Mouse (Mus musculus) central nervous system, embryonic 11.5 days (tissue): ENCODE data around the gene Fntb. TPM values are rescaled to one million over a fixed set of nuclear protein-coding genes. Genes with fewer than 3 reads are reported as not detected.

Source experiments
- polyA plus RNA-seq: library from polyadenylated mRNA; depleted of rRNA; stranded (reverse); fragments of >200 nt; gene quantifications from 2 replicates; pipeline ENCODE4 v1.2.3, GENCODE M21; 2012; rRNA removed

Fntb gene
- 24.7 and 30.6 TPM in 2 replicates for polyA plus RNA-seq

GRCm38 (mm10) chr12:76765354-76765851 lies at the start of gene Fntb, which contains the start of gene Churc1:
Gene Fntb, plus strand, starts transcription at chr12:76765589.
Gene Churc1, plus strand, starts transcription at chr12:76765538.

GRCm38 (mm10) chr12:76795350-76795749 lies 30.0 kb downstream of the Fntb start, which contains the start of gene Gpx2:
Gene Gpx2, minus strand, starts transcription at chr12:76795554.

DNA sequence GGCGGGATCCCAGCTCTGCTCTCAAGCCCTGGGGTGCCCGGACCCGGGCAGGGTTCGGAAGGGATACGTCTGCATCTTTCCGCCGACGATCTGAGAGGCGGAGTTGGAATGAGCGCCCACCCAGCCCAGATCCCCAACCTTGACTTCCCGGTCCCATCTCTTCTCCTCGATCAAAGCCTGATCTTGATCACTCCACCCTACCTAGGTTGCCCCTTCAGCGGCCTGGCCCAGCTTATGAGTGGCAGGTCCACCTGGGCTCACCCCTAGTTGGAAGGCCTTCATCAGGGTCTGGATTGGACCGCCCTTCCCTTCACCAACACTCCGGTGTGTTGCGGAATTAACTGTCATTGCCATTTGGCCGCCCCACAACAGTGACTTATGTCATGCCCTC lies 57.3 kb downstream of the Fntb start, which contains the start of gene Rab15:
Gene Rab15, minus strand, starts transcription at position 258 of the 391 bp plus-strand sequence.

DNA sequence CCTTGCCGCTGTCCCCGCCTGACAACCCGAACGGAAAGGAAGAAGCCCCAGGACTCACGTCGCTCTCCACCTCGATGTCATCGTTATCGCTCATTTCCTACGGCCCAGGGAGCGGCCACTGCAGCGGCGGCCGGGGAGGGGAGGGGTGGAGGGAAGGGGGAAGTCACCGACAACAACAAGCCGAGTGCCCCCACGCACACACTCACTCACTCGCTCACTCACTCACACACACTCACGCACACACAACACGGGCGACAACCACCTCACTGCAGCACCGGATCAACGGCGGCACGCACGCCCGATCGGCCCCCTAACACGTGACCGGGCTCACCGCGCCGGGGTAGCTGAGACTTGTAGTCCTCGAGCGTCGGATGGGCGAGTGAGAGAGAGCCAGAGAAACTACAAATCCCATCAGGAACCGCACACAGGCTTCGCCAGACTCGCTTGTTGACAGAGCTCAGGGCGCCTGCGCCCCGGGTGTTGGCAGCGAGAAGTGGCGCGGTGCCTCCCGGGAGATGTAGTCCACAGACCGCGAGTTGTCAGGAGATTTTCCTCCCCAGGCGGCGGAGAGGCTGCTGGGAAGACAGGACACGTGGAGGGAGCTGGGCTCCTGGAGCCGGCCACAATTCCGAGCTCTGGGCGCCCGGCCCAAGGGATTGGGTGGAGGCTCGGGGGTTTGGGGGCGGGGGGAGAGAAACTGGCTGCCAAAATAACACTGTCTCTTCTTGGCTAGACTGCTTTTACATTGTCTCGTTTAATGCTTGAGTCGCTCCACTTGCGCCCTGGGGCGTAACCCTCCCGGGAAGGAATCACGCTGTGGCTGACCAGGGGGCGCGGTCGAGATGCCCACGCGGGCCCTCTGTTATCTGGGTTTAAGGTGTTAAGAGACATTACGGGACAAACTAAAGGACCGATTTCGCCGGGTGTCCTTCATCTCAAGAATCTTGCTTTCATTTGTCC lies 196.8 kb downstream of the Fntb start, which contains the start of gene Max:
Gene Max, minus strand, starts transcription at position 270 of the 960 bp plus-strand sequence.

Other genes with a start within 250 kb of the Fntb start
- gene Plekhg3, start 234.7 kb upstream of the Fntb start, polyA plus RNA-seq = 4.2 and 7.9 TPM in 2 replicates
- 5.6 and 5.9 TPM in 2 replicates for gene Sptb, start 55.0 kb upstream of the Fntb start, polyA plus RNA-seq
- 56.8 and 61.5 TPM in 2 replicates for gene Churc1, start 51 bp upstream of the Fntb start, polyA plus RNA-seq
- gene Gpx2, start 30.0 kb downstream of the Fntb start, polyA plus RNA-seq = 0.16 and 0.60 TPM in 2 replicates
- 12.9 and 13.9 TPM in 2 replicates for gene Rab15, start 57.3 kb downstream of the Fntb start, polyA plus RNA-seq
- 41.9 and 43.0 TPM in 2 replicates for gene Max, start 196.6 kb downstream of the Fntb start, polyA plus RNA-seq